Mouse (Mus musculus) embryo, embryonic 10 days (tissue): ENCODE results near the gene Gm42372.

Experiments
- DNase-seq: peaks from one replicate; pipeline ENCODE4 v3.0.0-alpha.2; 2015; ENCODE audit warnings: low spot score

Gene Gm42372

GRCm38 (mm10) chr7:17030239-17030638 lies 47.4 kb downstream of the Gm42372 start:
- DNase-seq, result no peak
